In the genomic region with DNA sequence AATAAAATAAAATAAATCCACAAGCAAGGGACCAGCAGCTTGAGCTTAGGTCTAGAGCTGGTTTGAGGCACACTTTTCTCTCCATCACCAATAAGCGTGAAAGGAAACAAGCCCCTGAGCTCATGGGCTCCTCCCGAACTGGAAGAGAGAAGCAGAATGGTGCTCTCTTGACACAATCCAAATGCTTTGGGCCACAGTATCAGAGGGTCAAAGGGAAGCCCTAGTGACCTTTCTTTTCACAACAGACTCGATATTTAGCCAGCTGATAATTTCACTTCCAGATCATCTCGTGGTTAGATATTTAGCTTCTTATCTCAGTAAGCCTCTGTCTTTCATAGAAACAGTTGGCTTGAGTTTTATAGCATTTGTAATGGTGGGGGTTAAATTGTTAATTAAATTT, we compare ENCODE assay signal across 18 mouse cellular contexts. TPM values are rescaled to one million over a fixed set of nuclear protein-coding genes. Genes with fewer than 3 reads are reported as not detected.
"Had no signal": no experiment of that assay in that cellular context is flagged by ENCODE, and none has a peak within 500 bp of the region (broad histone marks: within the 10 kb centered on the region; RNA-seq: fewer than 3 reads in every experiment).

No protein-coding gene starts in this region.

- H3K36me3 ChIP-seq: limb, embryonic 12.5 days; limb, embryonic 15.5 days; liver, embryonic 13.5 days; midbrain, embryonic 12.5 days had no signal

- H3K4me3 ChIP-seq: left cerebral cortex, adult 2 months; limb, embryonic 12.5 days; limb, embryonic 15.5 days; liver, embryonic 13.5 days; midbrain, embryonic 12.5 days; myocyte had no signal

- DNase-seq: layer of hippocampus, postnatal 36 days; liver, embryonic 13.5 days; lung, adult 2 months; lung, postnatal 14 days; lung, postnatal 4 days; right cerebral cortex, adult 18-20 months; right cerebral cortex, postnatal 14 days; right cerebral cortex, postnatal 4 days had no signal

- ATAC-seq: inflammation-experienced regulatory T-cells, adult 6 months; intestine, embryonic 16.5 days; midbrain, embryonic 16.5 days had no signal

- H3K4me2 ChIP-seq: limb, embryonic 12.5 days; limb, embryonic 15.5 days; liver, embryonic 13.5 days; midbrain, embryonic 12.5 days had no signal

- H3K9ac ChIP-seq: limb, embryonic 12.5 days; limb, embryonic 15.5 days; liver, embryonic 13.5 days; midbrain, embryonic 12.5 days had no signal

- H3K9me3 ChIP-seq: limb, embryonic 12.5 days; limb, embryonic 15.5 days; liver, embryonic 13.5 days; midbrain, embryonic 12.5 days had no signal

- H3K4me1 ChIP-seq: limb, embryonic 15.5 days; liver, embryonic 13.5 days; midbrain, embryonic 12.5 days had no signal

- H3K27ac ChIP-seq: left cerebral cortex, adult 2 months; limb, embryonic 12.5 days; limb, embryonic 15.5 days; liver, embryonic 13.5 days; midbrain, embryonic 12.5 days; stomach, postnatal 0 days had no signal

- H3K27me3 ChIP-seq: limb, embryonic 12.5 days; limb, embryonic 15.5 days; liver, embryonic 13.5 days; midbrain, embryonic 12.5 days had no signal

RNA-seq across cellular contexts. Expression of gene Zfp366, which starts 12.2 kb away (rescaled TPM):
- total RNA-seq: monocyte, adult 5-6 weeks had no signal
